Mouse (Mus musculus) cerebellum, postnatal 25 days (tissue): ENCODE measurements around the gene Hdac9.

Experiments
- DNase-seq, 2 experiments: peaks; one replicate each; pipeline ENCODE4 v3.0.0; 2021; ENCODE audit warnings: mixed read lengths in 2 of 2

Hdac9 gene

GRCm38 (mm10) chr12:34582522-34582921 is 334.4 kb downstream of the Hdac9 start:
- no peak for DNase-seq

DNA sequence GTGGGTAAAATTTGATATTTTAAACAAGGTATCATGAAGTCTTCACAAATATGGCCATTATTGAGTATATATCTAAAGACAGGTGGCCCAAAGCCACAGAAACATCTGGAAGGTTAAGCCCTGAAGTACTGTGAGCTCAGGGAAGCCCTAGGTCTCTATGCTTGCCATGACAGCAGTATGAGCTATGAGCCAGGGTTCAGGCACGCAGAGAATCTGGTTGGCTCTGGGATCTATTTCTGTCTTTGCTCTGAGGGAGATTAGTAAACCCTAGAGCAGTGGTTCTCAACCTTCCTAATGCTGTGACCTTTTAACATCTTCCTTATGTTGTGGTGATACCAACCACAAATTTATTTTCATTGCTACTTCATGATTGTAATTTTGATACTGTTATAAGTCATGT is 337.7 kb downstream of the Hdac9 start:
- no peak for DNase-seq

DNA sequence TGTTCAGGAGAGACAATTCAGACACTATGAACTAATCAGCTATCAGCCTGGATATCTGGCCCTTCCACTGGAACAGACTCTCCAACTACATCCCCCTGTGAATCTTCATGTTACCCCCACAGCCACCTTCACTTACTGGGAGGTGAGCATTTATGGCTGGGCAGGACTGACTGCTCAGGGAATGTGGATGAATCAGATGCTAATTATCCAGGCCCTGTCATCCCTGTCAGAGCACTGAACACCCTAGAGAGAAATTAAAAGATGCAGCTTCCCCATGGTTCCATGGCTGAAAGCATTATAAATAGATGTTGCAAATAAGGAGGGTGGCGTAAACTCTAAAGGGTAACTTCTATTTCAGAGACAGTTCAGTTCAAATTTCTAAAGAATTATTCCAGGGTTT is 345.8 kb downstream of the Hdac9 start:
- DNase-seq = no peak

DNA sequence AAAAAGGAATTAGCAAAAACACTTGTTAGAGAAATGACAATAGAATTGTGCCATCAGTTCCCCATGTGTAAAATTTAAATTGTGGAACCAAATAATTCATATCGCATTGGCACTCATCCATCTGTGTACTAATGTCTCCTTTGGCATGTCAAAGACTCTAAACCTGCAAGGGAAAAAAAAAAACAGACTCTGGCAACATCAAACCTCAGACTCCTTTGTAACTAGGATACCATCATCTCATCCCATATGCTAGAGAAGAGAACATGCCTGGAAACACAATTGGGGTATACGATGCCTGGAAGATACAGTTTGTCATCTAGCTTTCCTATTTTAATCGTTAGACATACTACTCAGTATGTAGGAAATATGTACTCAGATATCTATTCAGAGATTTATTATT is 347.4 kb downstream of the Hdac9 start:
- DNase-seq = no peak

DNA sequence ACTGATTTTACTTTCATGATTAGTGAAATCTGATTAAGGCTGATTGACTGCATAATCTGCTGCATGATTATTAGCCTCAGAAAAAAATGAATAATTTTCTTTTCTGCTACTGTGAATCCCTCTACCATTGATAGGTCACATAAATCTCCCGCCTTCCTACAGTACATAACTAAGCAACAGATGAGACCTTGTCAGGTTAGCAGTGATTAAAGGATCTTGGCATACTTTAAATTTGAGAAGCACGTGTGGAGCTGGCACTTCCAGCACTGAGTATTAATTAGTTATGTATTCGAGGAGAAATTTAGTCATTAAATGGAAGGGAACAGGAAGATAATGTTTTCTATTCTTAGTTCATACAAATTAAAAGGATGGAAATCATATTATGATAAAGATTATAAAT is 347.8 kb downstream of the Hdac9 start:
- no peak for DNase-seq

DNA sequence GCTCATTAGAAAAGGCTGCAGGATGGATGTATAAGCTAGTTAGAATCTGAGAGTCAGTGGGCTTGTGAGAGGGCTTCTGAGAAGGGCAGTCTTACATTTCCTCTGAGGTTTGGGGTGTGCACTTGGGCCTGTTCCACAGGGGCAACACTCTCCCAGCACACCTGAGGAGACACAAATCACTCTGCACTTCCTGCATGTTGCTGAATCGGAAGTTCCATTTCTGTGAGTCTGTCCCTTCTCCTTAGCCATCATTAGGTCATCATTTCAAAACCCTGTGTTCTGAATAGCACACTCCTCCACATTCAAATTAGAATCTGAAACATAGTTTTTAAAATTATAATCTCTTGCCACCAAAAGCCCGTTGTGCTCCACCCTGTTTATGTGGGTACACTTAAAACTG is 354.6 kb downstream of the Hdac9 start:
- no peak for DNase-seq

DNA sequence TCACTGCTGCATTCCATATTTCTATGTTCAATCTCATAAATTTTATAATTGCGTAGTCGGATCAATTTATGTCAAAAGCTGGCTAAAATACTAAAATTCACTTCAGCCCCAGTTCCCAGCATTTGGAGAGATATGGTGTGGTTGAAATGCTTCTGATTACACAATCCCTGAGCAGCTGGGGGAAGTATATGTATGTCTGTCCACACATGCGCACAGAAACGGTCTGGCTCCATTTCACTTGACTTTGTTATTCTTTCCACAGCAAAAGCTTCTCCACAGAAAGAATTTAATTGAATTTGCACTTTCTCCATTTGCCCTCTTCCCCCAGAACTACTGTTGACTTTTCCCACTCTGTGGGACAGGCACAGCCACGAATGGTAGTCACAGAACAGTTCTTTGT is 357.9 kb downstream of the Hdac9 start:
- DNase-seq = no peak

- DNase-seq = no peak
Observed at GRCm38 (mm10) chr12:34554803-34555202, 362.1 kb downstream of the Hdac9 start.

GRCm38 (mm10) chr12:34550268-34550667 is 366.6 kb downstream of the Hdac9 start:
- no peak for DNase-seq

DNA sequence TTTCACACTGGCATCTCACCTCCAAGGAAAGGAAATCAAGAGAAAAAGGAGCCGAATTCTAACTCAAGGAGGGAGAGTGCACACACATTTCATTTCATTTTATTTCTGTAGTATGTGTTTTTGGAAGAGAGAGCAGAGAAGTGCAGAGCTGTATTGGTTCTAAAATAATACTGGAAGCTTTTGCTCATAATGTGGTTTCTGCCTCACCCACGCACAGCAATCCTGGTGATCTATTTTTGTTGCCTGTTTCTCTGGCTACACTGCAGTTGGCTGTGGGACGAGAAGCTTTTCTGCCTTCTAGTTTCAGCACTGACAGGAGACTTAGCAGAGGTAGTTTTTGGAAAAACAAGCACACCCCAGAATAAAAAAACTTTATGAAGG is 387.7 kb downstream of the Hdac9 start:
- DNase-seq = peak; percentile 22 to 44

- DNase-seq = peak; percentile 45 to 58
Observed at GRCm38 (mm10) chr12:34528201-34529164, 388.4 kb downstream of the Hdac9 start.

DNA sequence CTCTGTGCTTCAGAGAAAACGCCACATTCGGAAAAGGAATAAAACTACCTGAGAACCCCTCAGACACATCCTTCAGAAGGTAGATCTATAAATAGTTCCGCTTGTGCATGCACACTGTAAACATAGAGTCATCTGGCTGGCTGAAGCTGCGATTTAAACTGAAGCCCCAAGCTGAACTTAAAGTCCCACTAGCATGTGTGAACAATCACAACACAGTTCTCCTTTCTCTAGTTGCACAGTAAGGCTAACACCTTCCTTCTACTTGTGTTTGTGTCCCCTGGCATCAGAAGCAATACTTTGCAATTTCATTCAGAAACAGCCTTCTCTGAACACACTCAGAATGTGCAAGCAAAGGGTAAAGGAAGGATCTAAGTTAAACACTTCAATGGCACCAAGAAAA is 389.1 kb downstream of the Hdac9 start:
- DNase-seq = no peak

DNA sequence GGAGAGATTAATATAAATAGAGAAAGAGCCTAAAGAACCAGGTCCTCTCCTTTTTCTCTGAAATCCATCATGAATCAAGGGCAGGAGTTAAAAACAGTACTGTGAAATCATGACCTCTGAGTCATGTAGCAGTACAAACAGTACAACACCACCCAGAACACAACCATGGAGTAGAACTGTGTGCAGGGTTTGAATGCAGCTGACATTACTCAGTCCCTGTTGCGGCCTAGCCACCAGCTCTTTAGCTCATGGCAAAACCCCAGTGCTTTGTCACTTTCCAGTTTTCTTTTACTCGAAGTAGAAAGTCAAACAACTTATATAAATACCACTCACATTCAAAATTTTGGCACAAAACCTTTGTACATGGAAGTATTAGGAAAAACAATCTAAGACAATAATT is 395.4 kb downstream of the Hdac9 start:
- no peak for DNase-seq

- DNase-seq = peak; percentile 10 to 13
Observed at GRCm38 (mm10) chr12:34516769-34517562, 399.9 kb downstream of the Hdac9 start.

- no peak for DNase-seq
Observed at GRCm38 (mm10) chr12:34506345-34506744, 410.6 kb downstream of the Hdac9 start.

GRCm38 (mm10) chr12:34498751-34499626 is 417.9 kb downstream of the Hdac9 start:
- DNase-seq = no peak

DNA sequence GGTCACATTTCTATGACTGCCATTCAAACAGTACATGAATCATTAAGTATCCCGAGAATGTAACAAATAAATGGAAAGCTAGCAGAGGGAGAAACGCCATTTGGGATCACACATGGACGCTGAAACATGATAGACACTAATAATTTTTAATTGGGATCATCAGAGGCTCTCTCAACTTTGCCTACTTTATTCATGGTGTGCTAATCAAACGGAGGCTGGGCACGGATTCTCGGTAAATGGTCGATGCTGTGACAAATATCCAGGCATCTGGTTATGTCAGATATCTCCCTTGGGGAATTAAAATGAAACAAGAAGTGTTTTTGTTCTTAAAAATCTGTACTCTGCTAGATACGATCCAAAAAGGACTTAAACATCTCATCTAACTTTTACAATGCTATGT is 418.6 kb downstream of the Hdac9 start:
- DNase-seq = no peak

DNA sequence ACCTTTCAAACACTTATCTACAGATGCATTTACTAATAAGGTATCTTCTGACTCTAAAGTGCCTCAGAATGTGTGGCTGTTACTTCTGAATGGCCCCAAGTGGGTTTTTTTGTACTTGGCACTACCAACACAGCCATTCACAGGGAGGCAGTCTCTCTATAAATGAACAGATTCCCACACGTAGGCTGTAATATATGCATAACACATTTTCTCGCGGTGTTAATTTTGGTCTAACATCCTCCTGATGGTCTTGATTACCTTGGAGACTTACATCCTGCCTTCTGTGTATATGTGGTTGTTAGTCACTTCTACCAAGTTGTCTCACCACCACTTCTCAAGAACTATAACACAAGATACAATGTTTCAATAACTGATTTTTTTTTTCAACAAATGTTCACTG is 419.2 kb downstream of the Hdac9 start:
- no peak for DNase-seq

- no peak for DNase-seq
Observed at GRCm38 (mm10) chr12:34495940-34496339, 421.0 kb downstream of the Hdac9 start.

GRCm38 (mm10) chr12:34489629-34490028 is 427.3 kb downstream of the Hdac9 start:
- DNase-seq = no peak

DNA sequence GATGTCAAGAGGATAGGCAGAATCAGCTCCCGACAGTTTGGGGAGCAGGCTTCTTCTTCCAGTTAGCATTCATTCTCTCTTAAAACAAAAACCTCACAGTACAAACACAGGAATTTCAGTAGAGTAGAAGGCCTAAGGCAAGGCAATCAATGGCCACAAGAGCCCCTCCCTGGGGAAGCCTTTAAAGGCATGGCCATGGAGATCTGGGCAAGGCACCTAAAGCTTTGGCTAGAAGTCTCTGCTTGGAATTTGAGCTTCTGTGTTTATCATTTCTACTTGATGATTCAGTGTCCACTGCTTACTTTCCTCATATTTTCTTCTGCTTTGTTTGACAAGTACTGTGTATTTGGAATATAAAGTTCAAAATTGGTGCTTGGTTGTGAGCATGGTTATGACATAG is 429.2 kb downstream of the Hdac9 start:
- no peak for DNase-seq

DNA sequence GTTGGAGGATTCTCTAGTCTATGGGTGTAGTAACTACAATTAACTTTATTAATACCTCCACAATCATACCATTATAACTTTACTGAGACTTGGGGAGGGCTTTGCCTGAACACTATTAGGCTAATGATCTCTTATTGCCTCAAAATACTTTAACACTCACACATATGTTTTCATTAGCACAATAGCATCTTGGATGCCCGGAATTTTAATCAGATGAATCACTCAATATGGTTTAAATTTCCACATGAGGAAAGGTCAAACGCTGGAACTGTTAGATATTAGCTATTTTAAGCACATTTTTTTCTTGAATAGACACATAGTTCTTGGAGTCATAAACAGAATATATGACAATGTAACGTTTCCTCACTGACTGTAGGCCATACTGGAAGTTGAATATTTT is 429.9 kb downstream of the Hdac9 start:
- DNase-seq = no peak

DNA sequence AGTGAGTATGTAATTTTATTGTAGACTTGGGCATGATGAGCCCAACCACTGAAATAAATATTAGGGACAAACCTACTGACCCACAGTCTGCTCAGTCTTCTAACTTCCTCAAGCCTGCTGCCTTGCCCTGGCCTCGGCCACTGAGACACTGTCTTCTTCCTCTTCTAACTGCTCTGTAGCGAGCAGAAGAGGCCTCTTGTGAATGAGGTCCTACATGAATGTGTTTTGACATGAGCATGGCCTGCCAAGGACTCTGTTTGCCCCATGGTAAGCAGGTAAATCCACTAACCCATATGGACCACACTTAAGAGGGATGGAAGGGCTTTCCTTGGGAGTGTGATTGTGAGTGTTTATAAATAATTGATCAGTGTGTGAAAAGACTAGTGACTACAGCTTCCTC is 430.9 kb downstream of the Hdac9 start:
- no peak for DNase-seq
